Mouse (Mus musculus): ENCODE data around the gene Msrb1.

The Msrb1 gene

DNA sequence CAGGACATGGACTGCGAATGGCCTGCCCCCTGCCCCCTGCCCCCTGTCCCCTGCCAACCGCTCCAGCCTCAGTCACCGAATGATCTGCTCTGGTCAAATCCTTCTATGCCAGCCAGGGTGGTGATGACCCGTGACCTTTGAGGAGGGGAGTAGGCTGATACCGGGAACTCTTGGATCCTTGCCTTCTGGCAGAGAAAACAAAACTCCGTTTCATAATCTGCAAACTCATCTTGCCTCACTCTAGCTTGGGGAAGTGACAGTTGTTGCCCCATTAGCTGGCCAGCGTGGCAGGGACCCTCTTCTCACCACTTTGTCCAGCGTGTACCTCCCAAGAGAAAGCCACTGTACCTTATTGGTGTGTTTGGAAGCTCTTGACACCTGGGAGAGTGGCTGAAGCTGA is 5.9 kb downstream of the Msrb1 start:
- intact Hi-C loops (cut with DNase I): no loop called here

DNA sequence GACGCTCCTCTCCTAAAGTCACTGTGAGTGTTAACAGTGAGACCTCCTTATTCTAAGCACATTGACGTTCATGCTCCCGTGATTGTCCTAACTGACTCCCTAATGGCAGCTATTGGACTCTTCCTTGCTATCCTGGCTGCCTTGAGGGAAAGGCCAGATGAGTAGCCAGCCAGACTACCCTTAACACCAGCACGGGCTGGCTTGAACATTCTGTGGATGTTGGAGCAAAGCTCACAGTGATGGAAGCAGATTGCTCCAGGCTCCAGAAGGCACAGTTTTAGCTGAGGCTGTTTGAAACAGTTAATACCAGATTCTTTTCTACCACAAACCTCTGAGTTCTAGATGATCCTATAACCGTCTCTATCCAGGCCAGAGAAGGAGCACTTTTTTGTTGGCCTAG is 7.5 kb downstream of the Msrb1 start:
- intact Hi-C loops (cut with DNase I): loop anchor here (2.0 kb wide), 1 partner anchor 141 kb away; no protein-coding TSS in a partner anchor

- intact Hi-C loops (cut with DNase I): loop anchor here (2.0 kb wide), 1 partner anchor 140 kb away; no protein-coding TSS in a partner anchor
These were observed 7.9 kb downstream of the Msrb1 start for GRCm38 (mm10) chr17:24744381-24744780.

GRCm38 (mm10) chr17:24745526-24746497 is 9.4 kb downstream of the Msrb1 start:
- intact Hi-C loops (cut with DNase I): loop anchor here (2.0 kb wide), 2 partner anchors 71 to 139 kb away; no protein-coding TSS in a partner anchor

GRCm38 (mm10) chr17:24746986-24747385 is 10.5 kb downstream of the Msrb1 start:
- intact Hi-C loops (cut with DNase I): loop anchor here (2.0 kb wide), 1 partner anchor 70 kb away; no protein-coding TSS in a partner anchor

DNA sequence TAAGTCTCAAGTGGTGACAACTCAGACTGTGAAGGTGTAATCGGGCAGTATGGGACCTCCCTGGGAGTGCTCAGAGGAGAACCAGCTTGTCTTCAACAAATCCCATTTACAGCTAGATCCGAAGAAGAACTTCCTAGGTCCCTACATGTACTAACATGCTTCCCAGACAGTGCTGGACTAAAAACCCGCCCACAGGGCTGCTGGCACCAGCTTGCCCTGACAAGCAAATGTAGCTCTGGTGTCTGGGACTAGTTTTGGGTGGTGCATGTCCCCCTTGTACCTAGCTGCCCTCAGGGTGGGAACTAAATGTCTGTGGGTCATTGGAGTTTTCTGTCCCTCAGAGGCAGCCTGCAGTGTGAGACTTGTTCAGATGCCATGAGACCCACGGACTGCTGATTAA is 15.1 kb downstream of the Msrb1 start:
- intact Hi-C loops (cut with DNase I): no loop called here

DNA sequence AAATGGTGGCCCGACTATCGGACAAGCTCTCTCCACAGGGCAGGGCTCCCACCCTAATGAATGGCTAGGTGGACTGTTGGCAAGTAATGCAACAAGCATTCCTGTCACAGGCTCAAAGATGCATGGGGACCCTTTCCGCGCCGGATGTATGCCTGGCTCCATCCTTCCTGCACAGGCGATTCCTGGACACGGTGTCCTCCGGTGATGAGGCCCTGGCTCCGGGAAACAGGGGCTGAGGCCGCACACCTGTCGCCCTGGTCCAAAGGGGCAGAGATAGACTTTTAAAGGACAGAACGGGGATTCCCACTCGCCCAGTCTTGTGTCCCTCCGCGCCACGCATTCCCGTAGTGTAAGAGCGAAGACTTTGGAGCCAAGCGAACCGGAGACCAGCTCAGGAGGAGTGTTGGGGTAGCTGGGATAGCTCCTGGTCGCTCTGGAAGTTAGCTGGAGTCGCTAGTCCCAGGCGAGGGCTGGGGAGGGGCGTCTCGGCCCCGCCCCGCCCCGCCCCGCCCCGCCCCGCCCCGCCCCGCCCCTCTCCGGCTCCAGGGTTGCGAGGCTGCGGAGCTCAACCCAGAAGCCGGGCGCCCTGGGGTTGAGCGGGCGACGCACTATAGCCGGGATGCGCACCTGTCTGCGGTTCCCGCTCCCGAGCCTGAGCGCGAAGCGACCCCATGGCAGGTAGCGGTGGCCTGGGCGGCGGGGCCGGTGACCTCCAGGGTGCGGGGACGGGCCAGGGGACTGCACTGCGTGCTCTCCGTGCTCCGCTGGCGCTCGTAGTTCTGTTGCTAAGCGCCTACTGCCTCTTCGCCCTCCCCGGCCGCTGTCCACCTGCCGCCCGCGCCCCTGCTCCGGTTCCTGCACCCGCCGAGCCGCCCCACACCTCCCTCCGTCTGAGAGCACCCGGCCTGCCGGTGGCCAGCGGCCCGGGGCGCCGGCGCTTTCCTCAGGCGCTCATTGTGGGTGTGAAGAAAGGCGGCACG is 16.3 kb downstream of the Msrb1 start, which contains the start of gene Hs3st6:
Gene Hs3st6, plus strand, starts transcription at position 574 of the 980 bp plus-strand sequence.
- intact Hi-C loops (cut with DNase I): no loop called here

DNA sequence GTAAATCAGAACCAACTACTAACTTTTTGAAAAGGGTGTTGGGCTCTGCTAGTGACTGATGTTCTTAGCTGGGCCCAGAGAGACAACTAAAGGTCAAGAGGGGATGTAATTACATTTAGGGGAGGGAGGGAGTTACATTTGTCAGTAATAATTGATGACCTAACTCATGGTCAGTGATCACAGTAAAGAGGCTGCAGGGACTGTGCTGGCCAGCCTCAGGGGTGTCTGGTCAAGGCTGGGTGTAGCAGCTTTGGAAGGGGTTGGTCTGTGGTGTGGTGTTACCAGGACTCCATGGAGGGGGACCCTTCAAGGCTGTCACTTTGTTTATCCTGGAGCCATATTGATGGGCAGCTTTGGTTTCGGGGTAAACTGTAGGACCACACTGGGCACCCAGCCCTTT is 21.0 kb downstream of the Msrb1 start:
- intact Hi-C loops (cut with DNase I): no loop called here

- intact Hi-C loops (cut with DNase I): no loop called here
These were observed 24.7 kb downstream of the Msrb1 start for GRCm38 (mm10) chr17:24761121-24761520.

- intact Hi-C loops (cut with DNase I): no loop called here
These were observed 28.8 kb downstream of the Msrb1 start for GRCm38 (mm10) chr17:24765016-24765905.

DNA sequence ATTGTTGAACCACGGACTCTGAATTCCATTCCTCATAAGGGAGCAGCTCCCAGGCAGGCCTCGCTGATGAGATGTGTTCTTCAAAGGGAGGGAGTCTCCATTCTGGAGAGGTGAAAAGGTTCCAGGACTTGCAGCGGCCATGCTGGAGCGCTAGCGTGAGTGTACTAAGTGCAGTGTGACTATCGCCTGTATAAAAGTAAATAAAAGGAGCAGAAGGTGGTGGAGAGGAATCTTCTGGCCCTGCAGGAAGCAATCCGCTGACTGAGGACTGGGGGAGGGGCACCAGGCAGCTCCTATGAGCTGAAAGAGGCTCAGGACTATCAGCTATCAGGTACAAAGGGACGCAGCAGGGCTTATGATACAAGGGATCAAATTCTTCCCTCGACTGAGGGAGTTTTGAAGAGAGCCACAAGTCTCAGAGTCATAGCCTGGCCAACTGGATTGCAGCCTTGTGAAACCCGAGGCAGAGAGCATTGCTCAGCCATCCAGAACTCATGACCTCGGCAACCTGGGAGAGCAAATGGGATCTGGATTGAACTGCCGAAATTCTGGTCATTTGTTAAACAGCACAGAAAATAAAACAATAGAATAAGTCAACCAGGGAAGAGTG is 29.9 kb downstream of the Msrb1 start:
- intact Hi-C loops (cut with DNase I): no loop called here

DNA sequence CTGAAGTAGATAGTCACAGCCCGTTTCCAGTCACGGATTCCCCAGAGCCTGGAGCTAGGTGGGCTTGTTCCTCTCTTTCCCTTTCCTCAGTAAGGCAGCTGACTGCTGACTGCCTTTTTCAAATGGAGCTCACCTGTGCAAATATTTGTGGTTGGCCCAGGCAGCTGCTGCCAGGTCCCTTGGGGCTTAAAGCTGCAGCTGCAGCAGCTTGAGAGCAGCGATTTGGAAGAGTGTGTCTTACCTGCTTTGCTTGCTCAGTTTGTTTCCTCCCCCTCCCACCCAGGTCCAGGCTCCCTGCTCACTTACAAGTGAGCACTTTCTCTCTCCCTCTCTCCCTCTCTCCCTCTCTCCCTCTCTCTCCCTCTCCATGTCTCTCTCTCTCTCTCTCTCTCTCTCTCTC is 32.7 kb downstream of the Msrb1 start:
- intact Hi-C loops (cut with DNase I): no loop called here

DNA sequence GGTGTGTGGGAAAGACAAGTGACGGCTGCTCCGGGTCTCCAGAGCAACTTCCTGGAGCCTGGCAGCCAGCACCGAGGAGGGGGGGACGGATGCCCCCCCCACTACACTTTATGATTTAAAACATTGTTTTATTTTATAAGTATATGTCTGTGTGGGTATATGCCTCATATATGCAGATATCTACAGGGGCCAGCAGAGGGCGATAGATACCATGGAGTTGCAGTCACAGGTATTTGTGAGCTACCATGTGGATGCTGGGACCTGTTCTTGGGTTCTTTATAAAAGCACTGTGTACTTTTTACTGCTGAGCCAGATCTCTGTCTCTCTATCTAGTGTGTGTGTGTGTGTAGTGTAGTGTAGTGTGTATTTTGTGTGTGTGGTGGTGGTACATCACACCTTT is 36.8 kb downstream of the Msrb1 start:
- intact Hi-C loops (cut with DNase I): no loop called here

GRCm38 (mm10) chr17:24775173-24775572 is 38.7 kb downstream of the Msrb1 start:
- intact Hi-C loops (cut with DNase I): no loop called here

DNA sequence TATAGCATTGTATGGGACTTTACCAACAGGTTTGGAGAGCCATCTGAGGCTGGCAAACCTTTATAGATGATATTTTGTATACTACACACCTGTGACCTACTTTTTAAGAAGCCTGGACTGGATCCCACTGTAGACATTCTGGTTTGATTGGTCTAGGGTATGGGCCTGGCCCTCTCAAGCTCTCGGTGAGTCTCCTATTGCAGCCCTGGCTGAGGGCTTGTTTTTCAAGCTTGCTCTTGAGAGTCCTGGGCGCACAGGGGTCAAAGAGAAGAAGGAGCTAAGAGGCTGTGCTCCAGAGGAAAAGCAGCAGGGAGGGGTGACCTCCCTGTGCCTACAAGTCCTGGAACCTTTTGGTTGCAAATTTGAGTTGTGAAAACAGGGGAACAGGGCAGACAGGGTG is 40.6 kb downstream of the Msrb1 start:
- intact Hi-C loops (cut with DNase I): no loop called here

DNA sequence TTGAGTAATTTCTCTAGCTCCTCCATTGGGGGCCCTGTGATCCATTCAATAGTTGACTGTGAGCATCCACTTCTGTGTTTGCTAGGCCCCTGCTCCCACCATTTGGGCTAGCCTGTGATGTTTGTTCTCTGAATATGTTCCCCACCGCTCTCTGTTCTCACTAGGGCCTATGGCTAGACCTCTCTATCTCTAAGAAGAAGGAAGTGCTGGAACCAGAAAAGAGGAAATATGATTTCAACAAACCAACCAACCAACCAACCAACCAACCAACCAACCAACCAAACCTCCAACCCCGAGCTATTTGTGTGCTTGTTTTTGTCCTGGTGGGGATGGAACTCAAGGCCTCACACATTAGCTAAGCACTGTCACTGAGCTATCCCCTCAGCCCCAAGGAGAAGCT is 44.4 kb downstream of the Msrb1 start:
- intact Hi-C loops (cut with DNase I): no loop called here

- intact Hi-C loops (cut with DNase I): no loop called here
These were observed 55.7 kb downstream of the Msrb1 start for GRCm38 (mm10) chr17:24792190-24792589.
